Mouse (Mus musculus): ENCODE data around the gene Tvp23b. TPM values are rescaled to one million over a fixed set of nuclear protein-coding genes. Genes with fewer than 3 reads are reported as not detected.

The Tvp23b gene
- polyA plus RNA-seq, 1 experiment from 2014 or later = 41.7 TPM

DNA sequence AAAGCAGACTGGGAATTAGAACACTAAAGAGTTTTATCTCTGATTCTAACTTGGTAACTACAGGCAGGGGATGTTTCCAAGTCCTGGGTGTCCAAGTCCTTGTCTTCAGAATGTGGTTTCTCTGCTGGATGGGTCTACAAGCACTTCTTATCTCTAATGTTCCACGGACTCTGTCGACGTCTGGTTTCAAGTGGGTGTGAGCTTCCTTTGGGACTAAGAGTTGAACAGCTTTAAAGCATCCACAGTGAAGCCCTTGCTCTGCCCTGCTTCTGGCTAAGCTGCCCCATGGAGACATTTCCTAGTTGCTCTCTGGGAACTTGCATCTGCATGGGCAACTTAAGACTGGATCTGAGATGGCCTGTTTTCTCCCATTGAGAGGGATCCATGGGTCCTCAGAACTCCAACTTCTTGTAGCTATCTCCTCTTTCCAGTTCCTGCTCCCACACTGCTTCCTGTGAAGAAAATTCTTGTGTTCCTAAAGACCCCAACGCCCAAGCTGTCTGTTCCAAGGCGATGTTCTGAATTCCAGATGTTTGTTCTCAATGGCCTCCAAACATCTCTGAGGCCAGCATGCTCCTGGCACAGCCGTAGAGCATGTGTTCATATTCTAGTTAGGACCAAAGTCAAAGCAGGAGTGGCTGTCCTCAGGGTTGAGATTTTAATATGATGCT, 45.0 kb downstream of the Tvp23b start:
- H3K27ac ChIP-seq (ENCODE audit: low read depth, low read length) = no peak overlapping the region
- no peaks in the 10 kb centered on the region for H3K36me3 ChIP-seq (ENCODE audit: control insufficient read depth, insufficient read depth, low read length)
- no peak overlapping the region for H3K9ac ChIP-seq (ENCODE audit: low read depth, low read length)
- no peaks in the 10 kb centered on the region for H3K4me1 ChIP-seq (replicated peaks; ENCODE audit: control insufficient read depth, insufficient read depth, low read length)
- ATAC-seq (ENCODE audit: low FRiP score) (no peak), DNase-seq (ENCODE audit: low spot score) (no peak)
- H3K4me3 ChIP-seq (ENCODE audit: low read depth, low read length) = no peak overlapping the region
- WGBS = 87% methylated on average over 6 of the region's 6 CpGs
- no peaks in the 10 kb centered on the region for H3K27me3 ChIP-seq (ENCODE audit: control insufficient read depth, insufficient read depth, low read length)
- H3K9me3 ChIP-seq (ENCODE audit: control insufficient read depth, low read length) = no peaks in the 10 kb centered on the region
- H3K4me2 ChIP-seq (replicated peaks; ENCODE audit: low read depth, low read length) = no peak overlapping the region

DNA sequence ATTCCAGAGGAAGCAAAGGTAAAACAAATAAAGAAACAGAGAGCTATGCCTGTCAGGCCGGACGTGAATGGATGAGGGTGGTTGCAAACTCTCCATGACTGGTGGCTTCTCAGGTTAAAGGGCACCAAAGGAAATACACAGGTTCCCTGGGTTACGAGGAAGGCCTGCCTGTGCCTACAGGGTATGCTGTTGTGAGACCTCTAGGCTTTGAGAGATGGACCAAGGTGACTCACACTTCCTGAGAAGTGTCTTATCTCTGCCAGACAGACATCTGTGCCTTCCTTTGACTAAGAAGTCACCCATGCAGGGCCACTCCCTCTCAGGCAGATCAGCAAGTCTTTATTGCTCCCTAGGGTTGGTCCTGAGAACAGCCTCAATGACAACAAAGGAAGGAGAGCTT, 50.5 kb downstream of the Tvp23b start:
- ATAC-seq (ENCODE audit: low FRiP score) = no peak
- Histone ChIP-seq H3K4me2 (replicated peaks; ENCODE audit: low read depth, low read length) (no peak overlapping the region), H3K36me3 (ENCODE audit: control insufficient read depth, insufficient read depth, low read length) (no peaks in the 10 kb centered on the region), H3K9me3 (ENCODE audit: control insufficient read depth, low read length) (no peaks in the 10 kb centered on the region), H3K4me1 (replicated peaks; ENCODE audit: control insufficient read depth, insufficient read depth, low read length) (no peaks in the 10 kb centered on the region), H3K27me3 (ENCODE audit: control insufficient read depth, insufficient read depth, low read length) (no peaks in the 10 kb centered on the region), H3K9ac (ENCODE audit: low read depth, low read length) (no peak overlapping the region), H3K27ac (ENCODE audit: low read depth, low read length) (no peak overlapping the region), H3K4me3 (ENCODE audit: low read depth, low read length) (no peak overlapping the region)
- no peak for DNase-seq (ENCODE audit: low spot score)
- 71% methylated on average over 3 of the region's 3 CpGs for WGBS

DNA sequence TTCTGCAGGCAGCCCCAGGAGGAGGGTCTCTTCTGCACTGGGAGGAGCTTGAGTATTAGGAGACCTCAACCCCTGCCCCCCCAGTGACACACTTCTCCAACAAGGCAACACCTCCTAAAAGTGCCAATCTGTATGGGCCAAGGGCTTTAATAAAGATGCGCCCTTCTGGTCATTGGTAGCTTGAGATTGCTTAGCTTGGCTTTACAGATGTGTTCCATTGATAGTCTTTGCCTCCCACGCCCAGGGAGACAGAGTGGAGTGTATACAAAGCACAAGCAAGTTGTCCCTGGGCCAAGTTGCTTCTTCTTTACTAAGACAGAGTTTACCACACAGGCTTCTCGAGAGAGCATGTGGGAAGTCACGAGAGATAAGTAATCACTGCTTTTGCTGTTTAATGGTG, 51.3 kb downstream of the Tvp23b start:
- H3K4me3 ChIP-seq (ENCODE audit: low read depth, low read length) = no peak overlapping the region
- H3K27me3 ChIP-seq (ENCODE audit: control insufficient read depth, insufficient read depth, low read length) = no peaks in the 10 kb centered on the region
- H3K27ac ChIP-seq (ENCODE audit: low read depth, low read length) = no peak overlapping the region
- no peaks in the 10 kb centered on the region for H3K9me3 ChIP-seq (ENCODE audit: control insufficient read depth, low read length)
- no peaks in the 10 kb centered on the region for H3K4me1 ChIP-seq (replicated peaks; ENCODE audit: control insufficient read depth, insufficient read depth, low read length)
- DNase-seq (ENCODE audit: low spot score) = no peak
- no peaks in the 10 kb centered on the region for H3K36me3 ChIP-seq (ENCODE audit: control insufficient read depth, insufficient read depth, low read length)
- no peak for ATAC-seq (ENCODE audit: low FRiP score)
- H3K9ac ChIP-seq (ENCODE audit: low read depth, low read length) = no peak overlapping the region
- H3K4me2 ChIP-seq (replicated peaks; ENCODE audit: low read depth, low read length) = no peak overlapping the region
- WGBS = 92% methylated on average over 4 of the region's 4 CpGs

DNA sequence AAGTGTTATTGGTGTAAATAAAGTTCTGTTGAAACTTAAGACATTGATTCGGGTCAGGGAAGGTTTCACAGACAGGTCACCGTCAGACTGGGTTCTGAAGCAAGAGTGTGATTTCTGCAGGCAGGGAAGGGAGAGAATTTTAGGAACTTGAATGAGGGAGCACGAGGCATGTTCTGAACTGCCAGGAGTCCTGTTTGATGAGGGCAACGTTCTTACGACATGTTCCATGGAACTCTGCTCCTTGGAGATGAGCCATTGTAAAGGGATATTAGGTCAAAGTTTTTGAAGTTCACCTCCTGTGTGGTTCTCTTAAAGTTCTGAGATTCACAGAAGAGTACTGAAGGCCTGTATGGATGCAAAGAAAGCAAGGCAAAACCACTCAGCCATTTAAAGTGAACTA, 51.9 kb downstream of the Tvp23b start:
- no peak for DNase-seq (ENCODE audit: low spot score)
- H3K27ac ChIP-seq (ENCODE audit: low read depth, low read length) = no peak overlapping the region
- no peaks in the 10 kb centered on the region for H3K36me3 ChIP-seq (ENCODE audit: control insufficient read depth, insufficient read depth, low read length)
- WGBS = 85% methylated on average over 5 of the region's 5 CpGs
- H3K27me3 ChIP-seq (ENCODE audit: control insufficient read depth, insufficient read depth, low read length) = no peaks in the 10 kb centered on the region
- H3K4me3 ChIP-seq (ENCODE audit: low read depth, low read length) = no peak overlapping the region
- no peaks in the 10 kb centered on the region for H3K9me3 ChIP-seq (ENCODE audit: control insufficient read depth, low read length)
- ATAC-seq (ENCODE audit: low FRiP score) = no peak
- no peak overlapping the region for H3K4me2 ChIP-seq (replicated peaks; ENCODE audit: low read depth, low read length)
- H3K9ac ChIP-seq (ENCODE audit: low read depth, low read length) = no peak overlapping the region
- no peaks in the 10 kb centered on the region for H3K4me1 ChIP-seq (replicated peaks; ENCODE audit: control insufficient read depth, insufficient read depth, low read length)

DNA sequence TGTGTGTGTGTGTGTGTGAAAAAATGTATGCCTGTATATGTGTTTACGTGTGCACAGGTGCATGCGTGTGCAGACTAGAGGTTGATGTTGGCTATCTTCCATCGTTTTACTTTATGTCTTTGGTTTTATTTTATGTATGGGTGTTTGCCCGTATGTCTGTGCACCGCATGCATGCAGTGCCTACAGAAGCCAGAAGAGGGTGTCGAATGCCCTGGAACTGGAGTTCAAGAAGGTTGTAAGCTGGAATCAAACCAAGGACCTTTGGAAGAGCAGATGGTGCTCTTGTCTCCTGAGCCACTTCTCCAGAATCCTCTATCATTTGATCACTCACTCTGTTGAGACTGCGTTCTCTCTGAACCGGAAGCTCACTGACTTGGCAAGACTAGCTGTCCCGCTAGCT, 53.8 kb downstream of the Tvp23b start:
- H3K27me3 ChIP-seq (ENCODE audit: control insufficient read depth, insufficient read depth, low read length) = no peaks in the 10 kb centered on the region
- no peaks in the 10 kb centered on the region for H3K9me3 ChIP-seq (ENCODE audit: control insufficient read depth, low read length)
- no peak for ATAC-seq (ENCODE audit: low FRiP score)
- no peak for DNase-seq (ENCODE audit: low spot score)
- no peak overlapping the region for H3K4me2 ChIP-seq (replicated peaks; ENCODE audit: low read depth, low read length)
- H3K4me3 ChIP-seq (ENCODE audit: low read depth, low read length) = no peak overlapping the region
- H3K4me1 ChIP-seq (replicated peaks; ENCODE audit: control insufficient read depth, insufficient read depth, low read length) = no peaks in the 10 kb centered on the region
- WGBS = 91% methylated on average over 9 of the region's 9 CpGs
- H3K9ac ChIP-seq (ENCODE audit: low read depth, low read length) = no peak overlapping the region
- no peaks in the 10 kb centered on the region for H3K36me3 ChIP-seq (ENCODE audit: control insufficient read depth, insufficient read depth, low read length)
- no peak overlapping the region for H3K27ac ChIP-seq (ENCODE audit: low read depth, low read length)

DNA sequence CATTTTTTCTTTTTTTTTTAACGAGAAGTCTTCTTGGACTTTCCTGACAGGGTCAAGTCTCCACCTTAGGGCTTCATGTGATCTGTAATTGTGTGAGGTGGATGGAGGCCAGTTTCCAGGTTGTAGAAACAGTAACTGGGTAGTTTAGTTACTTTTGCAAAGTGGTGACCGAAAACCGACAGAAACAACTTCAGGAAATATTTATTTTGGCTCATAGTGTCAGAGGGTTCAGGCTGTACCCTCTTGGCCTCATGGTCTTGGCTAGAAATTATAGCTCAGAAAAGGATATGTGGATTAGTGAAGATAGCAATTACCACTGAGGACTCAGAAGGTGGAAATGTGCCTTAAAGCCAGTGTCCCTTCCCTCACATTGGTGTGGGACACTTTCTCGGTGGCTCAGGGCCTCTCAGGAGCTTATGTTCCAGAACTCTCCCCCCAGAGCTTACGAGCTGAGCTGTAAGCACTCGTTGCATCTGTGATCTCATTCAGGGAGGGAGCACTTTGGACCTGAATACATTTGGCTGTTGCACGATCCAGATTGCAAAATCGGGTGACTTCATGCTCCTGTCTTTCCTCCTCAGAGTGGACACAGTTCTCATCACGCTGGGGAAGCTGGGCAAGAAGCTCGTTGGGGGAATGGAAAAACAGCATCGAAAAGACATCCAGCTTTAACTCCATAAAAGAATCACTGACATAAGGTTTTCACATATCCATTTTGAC, 55.7 kb downstream of the Tvp23b start:
- Histone ChIP-seq H3K27ac (ENCODE audit: low read depth, low read length) (no peak overlapping the region), H3K4me3 (ENCODE audit: low read depth, low read length) (no peak overlapping the region), H3K4me1 (replicated peaks; ENCODE audit: control insufficient read depth, insufficient read depth, low read length) (no peaks in the 10 kb centered on the region), H3K9ac (ENCODE audit: low read depth, low read length) (no peak overlapping the region), H3K9me3 (ENCODE audit: control insufficient read depth, low read length) (no peaks in the 10 kb centered on the region), H3K36me3 (ENCODE audit: control insufficient read depth, insufficient read depth, low read length) (no peaks in the 10 kb centered on the region), H3K27me3 (ENCODE audit: control insufficient read depth, insufficient read depth, low read length) (no peaks in the 10 kb centered on the region), H3K4me2 (replicated peaks; ENCODE audit: low read depth, low read length) (no peak overlapping the region)
- ATAC-seq (ENCODE audit: low FRiP score) (no peak), DNase-seq (ENCODE audit: low spot score) (no peak)
- WGBS = 92% methylated on average over 11 of the region's 11 CpGs

DNA sequence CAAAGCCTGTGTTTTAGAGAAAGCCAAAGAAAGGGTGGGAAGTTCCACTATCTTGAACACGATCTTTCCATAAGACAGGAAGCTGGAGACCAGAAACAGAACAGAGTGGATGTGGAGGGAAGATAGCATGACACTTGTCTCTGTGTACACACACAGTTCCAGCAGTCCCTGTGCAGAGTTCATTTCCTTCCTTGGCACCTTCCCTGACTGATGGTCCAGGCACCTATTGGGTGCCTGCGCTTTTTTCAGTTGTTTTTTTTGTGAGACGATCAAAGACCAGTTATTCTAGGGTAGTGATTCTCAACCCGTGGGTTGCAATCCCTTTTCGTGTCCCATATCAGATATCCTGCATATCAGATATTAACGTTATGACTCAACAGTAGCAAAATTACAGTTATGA, 58.7 kb downstream of the Tvp23b start:
- Histone ChIP-seq H3K36me3 (ENCODE audit: control insufficient read depth, insufficient read depth, low read length) (no peaks in the 10 kb centered on the region), H3K27ac (ENCODE audit: low read depth, low read length) (no peak overlapping the region), H3K4me3 (ENCODE audit: low read depth, low read length) (no peak overlapping the region), H3K9me3 (ENCODE audit: control insufficient read depth, low read length) (no peaks in the 10 kb centered on the region), H3K27me3 (ENCODE audit: control insufficient read depth, insufficient read depth, low read length) (no peaks in the 10 kb centered on the region), H3K4me1 (replicated peaks; ENCODE audit: control insufficient read depth, insufficient read depth, low read length) (no peaks in the 10 kb centered on the region), H3K9ac (ENCODE audit: low read depth, low read length) (no peak overlapping the region), H3K4me2 (replicated peaks; ENCODE audit: low read depth, low read length) (no peak overlapping the region)
- DNase-seq (ENCODE audit: low spot score) (no peak), ATAC-seq (ENCODE audit: low FRiP score) (no peak)
- WGBS = 88% methylated on average over 6 of the region's 6 CpGs

DNA sequence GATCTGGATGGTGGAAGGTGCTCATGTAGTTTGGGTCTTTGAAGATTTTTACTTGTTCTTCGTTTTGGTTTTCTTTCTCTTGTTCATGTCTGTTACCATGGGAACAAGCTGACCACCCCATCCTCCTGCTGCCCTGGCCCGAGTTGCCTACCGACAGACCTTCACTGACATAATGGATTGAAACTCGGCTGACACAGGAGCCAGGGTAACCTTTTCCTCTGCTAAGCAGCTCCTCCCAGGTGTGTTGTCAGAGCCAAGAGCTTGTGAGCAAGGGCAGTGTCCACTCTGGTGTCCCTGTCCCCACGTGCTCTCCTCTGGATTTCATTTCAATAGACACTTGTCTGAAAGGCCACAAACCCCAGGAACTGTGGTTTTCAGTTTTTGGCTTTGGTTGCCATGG, 59.7 kb downstream of the Tvp23b start:
- Histone ChIP-seq H3K27ac (ENCODE audit: low read depth, low read length) (no peak overlapping the region), H3K4me1 (replicated peaks; ENCODE audit: control insufficient read depth, insufficient read depth, low read length) (no peaks in the 10 kb centered on the region), H3K27me3 (ENCODE audit: control insufficient read depth, insufficient read depth, low read length) (no peaks in the 10 kb centered on the region), H3K4me2 (replicated peaks; ENCODE audit: low read depth, low read length) (no peak overlapping the region), H3K9ac (ENCODE audit: low read depth, low read length) (no peak overlapping the region), H3K36me3 (ENCODE audit: control insufficient read depth, insufficient read depth, low read length) (no peaks in the 10 kb centered on the region), H3K9me3 (ENCODE audit: control insufficient read depth, low read length) (no peaks in the 10 kb centered on the region), H3K4me3 (ENCODE audit: low read depth, low read length) (no peak overlapping the region)
- DNase-seq (ENCODE audit: low spot score) = no peak
- WGBS = 77% methylated on average over 5 of the region's 5 CpGs
- ATAC-seq (ENCODE audit: low FRiP score) = no peak

DNA sequence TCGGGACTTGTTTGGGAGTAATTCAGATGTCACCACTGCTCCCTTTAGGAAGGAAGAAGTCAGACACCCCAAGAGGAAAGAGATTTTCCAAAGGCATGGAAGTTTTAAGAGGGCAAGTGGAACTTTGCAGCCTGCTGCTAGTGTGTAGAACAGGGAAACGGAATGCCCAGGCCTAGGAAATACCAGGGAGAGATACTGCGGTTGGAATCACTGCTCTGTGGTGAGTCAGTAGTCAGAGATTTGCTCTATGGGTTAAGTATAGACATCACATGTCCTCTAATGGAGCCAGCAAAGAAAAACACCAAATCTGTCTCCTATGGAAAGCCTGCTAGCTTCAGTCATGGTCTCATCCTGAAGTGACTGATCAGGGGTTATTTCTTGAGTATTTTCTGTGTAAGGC, 60.9 kb downstream of the Tvp23b start:
- no peaks in the 10 kb centered on the region for H3K36me3 ChIP-seq (ENCODE audit: control insufficient read depth, insufficient read depth, low read length)
- no peaks in the 10 kb centered on the region for H3K27me3 ChIP-seq (ENCODE audit: control insufficient read depth, insufficient read depth, low read length)
- no peaks in the 10 kb centered on the region for H3K4me1 ChIP-seq (replicated peaks; ENCODE audit: control insufficient read depth, insufficient read depth, low read length)
- ATAC-seq (ENCODE audit: low FRiP score) = no peak
- no peak overlapping the region for H3K9ac ChIP-seq (ENCODE audit: low read depth, low read length)
- no peak overlapping the region for H3K4me2 ChIP-seq (replicated peaks; ENCODE audit: low read depth, low read length)
- H3K4me3 ChIP-seq (ENCODE audit: low read depth, low read length) = no peak overlapping the region
- H3K9me3 ChIP-seq (ENCODE audit: control insufficient read depth, low read length) = no peaks in the 10 kb centered on the region
- no peak for DNase-seq (ENCODE audit: low spot score)
- no peak overlapping the region for H3K27ac ChIP-seq (ENCODE audit: low read depth, low read length)
- 85% methylated on average over 3 of the region's 3 CpGs for WGBS
